Mouse (Mus musculus) MEL (cell line): ENCODE measurements around the gene Hipk1.

Source experiments
- CTCF ChIP-seq, 3 experiments: IDR thresholded peaks in 2 of 3; conservative IDR thresholded peaks in 1 of 3; 2 replicates each; pipeline ENCODE4 v1.5.1; 2011 to 2012; ENCODE audit warnings: low read length in 3 of 3, low read depth in 2 of 3, mild to moderate bottlenecking in 2 of 3, improper control_type of control experiment in 1 of 3, inconsistent platforms in 1 of 3, mixed read lengths in 1 of 3, moderate library complexity in 1 of 3; ENCODE audit not compliant: control insufficient read depth in 1 of 3, insufficient read depth in 1 of 3, poor library complexity in 1 of 3, severe bottlenecking in 1 of 3
- MAFK ChIP-seq: IDR thresholded peaks from 2 replicates; pipeline ENCODE4 v1.6.1; 2011; ENCODE audit warnings: low read depth, mild to moderate bottlenecking, low read length, improper control_type of control experiment, borderline replicate concordance
- TCF12 ChIP-seq: IDR thresholded peaks from 2 replicates; pipeline ENCODE4 v1.6.1; 2014; ENCODE audit warnings: low read depth, mild to moderate bottlenecking, inconsistent platforms, low read length, improper control_type of control experiment, moderate library complexity

GRCm38 (mm10) chr3:103792566-103792965 lies 1.2 kb upstream of the Hipk1 start:
- no peak for TF ChIP-seq CTCF (IDR thresholded peaks at IDR 0.05 in 2 of 3, conservative IDR thresholded peaks at IDR 0.05 in 1 of 3; ENCODE audit: control insufficient read depth in 1 of 3, insufficient read depth in 1 of 3, low read depth in 2 of 3, low read length in 3 of 3, poor library complexity in 1 of 3, severe bottlenecking in 1 of 3)
- TF ChIP-seq MAFK, result no peak
- no peak for TF ChIP-seq TCF12
